Mouse (Mus musculus) G1E (cell line): ENCODE results near the gene Ninj1. TPM values are rescaled to one million over a fixed set of nuclear protein-coding genes. Genes with fewer than 3 reads are reported as not detected.
A peak's percentile ranks its signal among the peaks of the same experiment; 100 is the strongest.

Experiments
- ATAC-seq: 2 replicates; pipeline ENCODE4 v1.8.0; 2016; ENCODE audit warnings: mild to moderate bottlenecking; ENCODE audit not compliant: insufficient number of reproducible peaks, poor library complexity, low FRiP score, severe bottlenecking; ENCODE audit errors: extremely low read depth
- DNase-seq: peaks from one replicate; pipeline ENCODE4 v3.0.0; 2012; ENCODE audit warnings: low spot score
- H3K27me3 ChIP-seq: 2 replicates; pipeline ENCODE4 v1.6.1; 2012; ENCODE audit warnings: mild to moderate bottlenecking, low read length, inconsistent platforms; ENCODE audit not compliant: insufficient read depth
- H3K36me3 ChIP-seq: replicated peaks from 2 replicates; pipeline ENCODE3; 2012; ENCODE audit warnings: mild to moderate bottlenecking, inconsistent platforms
- H3K4me1 ChIP-seq: 2 replicates; pipeline ENCODE4 v1.6.1; 2012; ENCODE audit warnings: low read depth, low read length, inconsistent platforms, mixed read lengths; ENCODE audit not compliant: insufficient read depth
- H3K4me3 ChIP-seq: 2 replicates; pipeline ENCODE4 v1.5.1; 2012; ENCODE audit warnings: low read depth, mild to moderate bottlenecking, inconsistent platforms, low read length, moderate library complexity, mixed read lengths
- H3K9me3 ChIP-seq: replicated peaks from 2 replicates; pipeline ENCODE4 v1.6.1; 2012; ENCODE audit warnings: inconsistent platforms
- CTCF ChIP-seq: IDR thresholded peaks from 2 replicates; pipeline ENCODE4 v1.5.1; 2012; ENCODE audit warnings: low read depth, low read length, inconsistent platforms, mixed read lengths
- GATA1 ChIP-seq: IDR thresholded peaks from 2 replicates; pipeline ENCODE4 v1.6.1; 2012; ENCODE audit warnings: borderline replicate concordance, low read length, inconsistent platforms, mixed read lengths
- GATA2 ChIP-seq: IDR thresholded peaks from 2 replicates; pipeline ENCODE4 v1.6.1; 2012; ENCODE audit warnings: low read depth, low read length, inconsistent platforms, borderline replicate concordance
- POLR2AphosphoS5 ChIP-seq: IDR thresholded peaks from 2 replicates; pipeline ENCODE4 v1.6.1; 2012; ENCODE audit warnings: low read depth, low read length, inconsistent platforms; ENCODE audit not compliant: insufficient replicate concordance
- TAL1 ChIP-seq: conservative IDR thresholded peaks from 2 replicates; pipeline ENCODE4 v1.6.1; 2012; ENCODE audit warnings: low read depth, low read length, inconsistent platforms, mixed read lengths
- polyA plus RNA-seq: library from polyadenylated mRNA; stranded (reverse); fragments of >175 nt; gene quantifications from 2 replicates; pipeline ENCODE4 v1.2.3, GENCODE M21; 2012
- total RNA-seq, 2 experiments: library from RNA; stranded (forward) in 1 of 2; stranded (reverse) in 1 of 2; fragments of 200-1000 nt in 1 of 2; fragments of >200 nt in 1 of 2; fragmentation: Nextera tagmentation in 1 of 2; gene quantifications; 2 replicates each; pipeline ENCODE4 v1.2.3; 2014 to 2017

Ninj1 gene
- total and polyA plus RNA-seq, 3 experiments = 10.1 to 61.7 (median 13.2) TPM

- peaks cover 13% of the 10 kb centered on the region for H3K27me3 ChIP-seq
- ATAC-seq (no peak), DNase-seq (no peak)
- TF ChIP-seq CTCF = no peak
- no peak for TF ChIP-seq TAL1
- no peak for TF ChIP-seq POLR2AphosphoS5
- no peak for TF ChIP-seq GATA1
- no peak for TF ChIP-seq GATA2
- H3K4me1 ChIP-seq = peaks cover 58% of the 10 kb centered on the region
- peak overlapping the region; percentile 89 for H3K4me3 ChIP-seq
- peaks cover 28% of the 10 kb centered on the region for H3K36me3 ChIP-seq
- H3K9me3 ChIP-seq = no peaks in the 10 kb centered on the region
These were observed 1.1 kb downstream of the Ninj1 start for GRCm38 (mm10) chr13:49188219-49188965.

GRCm38 (mm10) chr13:49188966-49189360, 1.7 kb downstream of the Ninj1 start:
- Histone ChIP-seq H3K27me3 (peaks cover 8% of the 10 kb centered on the region), H3K4me3 (no peak overlapping the region), H3K9me3 (no peaks in the 10 kb centered on the region), H3K4me1 (peaks cover 58% of the 10 kb centered on the region), H3K36me3 (peaks cover 33% of the 10 kb centered on the region)
- no peak for DNase-seq
- no peak for ATAC-seq
- TF ChIP-seq TAL1 = no peak
- TF ChIP-seq POLR2AphosphoS5 = no peak

GRCm38 (mm10) chr13:49189970-49190870, 2.9 kb downstream of the Ninj1 start:
- Histone ChIP-seq H3K36me3 (peaks cover 46% of the 10 kb centered on the region), H3K9me3 (no peaks in the 10 kb centered on the region), H3K27me3 (no peaks in the 10 kb centered on the region), H3K4me3 (no peak overlapping the region), H3K4me1 (peaks cover 58% of the 10 kb centered on the region)
- no peak for ATAC-seq
- TF ChIP-seq CTCF = no peak
- no peak for TF ChIP-seq GATA1
- no peak for TF ChIP-seq GATA2
- TF ChIP-seq POLR2AphosphoS5 = no peak
- no peak for TF ChIP-seq TAL1
- no peak for DNase-seq

- Histone ChIP-seq H3K27me3 (no peaks in the 10 kb centered on the region), H3K4me3 (no peak overlapping the region), H3K4me1 (peaks cover 58% of the 10 kb centered on the region), H3K36me3 (peaks cover 54% of the 10 kb centered on the region), H3K9me3 (no peaks in the 10 kb centered on the region)
- ATAC-seq = no peak
- DNase-seq = no peak
- TF ChIP-seq GATA1 = no peak
- TF ChIP-seq CTCF = no peak
- no peak for TF ChIP-seq TAL1
- TF ChIP-seq GATA2 = no peak
- TF ChIP-seq POLR2AphosphoS5 = no peak
These were observed 3.8 kb downstream of the Ninj1 start for GRCm38 (mm10) chr13:49190876-49191672.

GRCm38 (mm10) chr13:49191673-49192035, 4.4 kb downstream of the Ninj1 start:
- Histone ChIP-seq H3K4me1 (peaks cover 52% of the 10 kb centered on the region), H3K9me3 (no peaks in the 10 kb centered on the region), H3K4me3 (no peak overlapping the region), H3K27me3 (no peaks in the 10 kb centered on the region), H3K36me3 (peaks cover 59% of the 10 kb centered on the region)
- TF ChIP-seq GATA1 (no peak), CTCF (no peak), POLR2AphosphoS5 (no peak)
- ATAC-seq (peak; percentile 26; the same call in 1 of the 2 replicates), DNase-seq (peak; percentile 50)

GRCm38 (mm10) chr13:49192156-49192855, 5.0 kb downstream of the Ninj1 start:
- ATAC-seq = no peak
- Histone ChIP-seq H3K4me1 (peaks cover 47% of the 10 kb centered on the region), H3K4me3 (no peak overlapping the region), H3K36me3 (peaks cover 64% of the 10 kb centered on the region), H3K27me3 (no peaks in the 10 kb centered on the region), H3K9me3 (no peaks in the 10 kb centered on the region)
- no peak for DNase-seq
- TF ChIP-seq GATA2 = no peak
- no peak for TF ChIP-seq POLR2AphosphoS5
- no peak for TF ChIP-seq GATA1
- no peak for TF ChIP-seq TAL1
- no peak for TF ChIP-seq CTCF
